27 mouse cellular contexts compared by ENCODE assay signal in the genomic region with DNA sequence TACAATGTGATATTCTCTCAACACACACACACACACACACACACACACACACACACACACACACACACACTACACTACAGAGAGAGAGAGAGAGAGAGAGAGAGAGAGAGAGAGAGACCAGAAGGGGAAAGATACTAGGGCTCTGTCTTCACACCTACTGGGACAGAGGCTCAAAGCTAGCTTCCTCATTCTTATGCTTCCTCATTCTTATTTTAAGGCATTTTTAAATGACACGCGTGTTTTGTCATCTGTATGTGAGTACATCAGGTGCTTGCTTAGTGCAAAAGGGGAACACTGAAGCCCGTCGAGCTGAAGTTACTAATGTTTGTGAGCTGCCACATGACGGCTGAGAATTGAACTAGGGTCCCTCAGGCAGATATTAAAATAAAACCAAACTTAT.
DNase-seq lines count a peak whose midpoint lies in the region; ATAC-seq and TF ChIP-seq lines count a peak whose summit lies in the region.
"Had no signal": no experiment of that assay in that cellular context is flagged by ENCODE, and none has a peak within 500 bp of the region (broad histone marks: within the 10 kb centered on the region; RNA-seq: fewer than 3 reads in every experiment).

No protein-coding gene starts in this region.

- H3K27ac ChIP-seq in MEL (ENCODE audit: control insufficient read depth, low read depth, low read length), result no peak overlapping the region
- H3K27ac ChIP-seq: embryonic facial prominence, embryonic 12.5 days; heart, embryonic 10.5 days; hindbrain, embryonic 10.5 days; limb, embryonic 10.5 days; neural tube, embryonic 12.5 days had no signal

- H3K36me3 ChIP-seq in MEL (ENCODE audit: control insufficient read depth in 1 of 2, insufficient read depth in 2 of 2, low read length in 2 of 2), result no peaks in the 10 kb centered on the region
- H3K36me3 ChIP-seq in splenic B cell, adult 2 months (ENCODE audit: control insufficient read depth, insufficient read depth, low read length, poor library complexity, severe bottlenecking), result no peaks in the 10 kb centered on the region
- H3K36me3 ChIP-seq: embryonic facial prominence, embryonic 12.5 days; heart, embryonic 10.5 days; hindbrain, embryonic 10.5 days; limb, embryonic 10.5 days; neural tube, embryonic 12.5 days had no signal

- no peaks in the 10 kb centered on the region for H3K27me3 ChIP-seq in MEL (ENCODE audit: control insufficient read depth in 1 of 2, insufficient read depth in 2 of 2, low read length in 2 of 2)
- H3K27me3 ChIP-seq in splenic B cell, adult 2 months (ENCODE audit: control insufficient read depth, insufficient read depth, low read length, poor library complexity, severe bottlenecking), result no peaks in the 10 kb centered on the region
- H3K27me3 ChIP-seq: embryonic facial prominence, embryonic 12.5 days; neural tube, embryonic 12.5 days; Patski had no signal

- no peak overlapping the region for H3K9ac ChIP-seq in MEL (ENCODE audit: control insufficient read depth, low read depth, low read length, poor library complexity, severe bottlenecking)
- H3K9ac ChIP-seq: embryonic facial prominence, embryonic 12.5 days; forebrain, postnatal 0 days; neural tube, embryonic 12.5 days had no signal

- H3K4me3 ChIP-seq in MEL (ENCODE audit: control insufficient read depth in 1 of 2, insufficient read depth in 1 of 2, low read depth in 2 of 2, low read length in 2 of 2), result no peak overlapping the region
- H3K4me3 ChIP-seq: embryonic facial prominence, embryonic 12.5 days; heart, embryonic 10.5 days; hindbrain, embryonic 10.5 days; limb, embryonic 10.5 days; neural tube, embryonic 12.5 days had no signal

- no peak for TF ChIP-seq POLR2A in MEL (IDR thresholded peaks at IDR 0.05; ENCODE audit: control insufficient read depth in 1 of 2, insufficient read depth in 1 of 2, low read depth in 1 of 2, low read length in 2 of 2, poor library complexity in 1 of 2)

- ATAC-seq in hematopoietic stem cell, adult 5-6 weeks (replicated peaks in 1 of 2; ENCODE audit: insufficient read depth in 1 of 2, low FRiP score in 2 of 2, low TSS enrichment in 1 of 2, low read depth in 1 of 2, poor library complexity in 2 of 2, severe bottlenecking in 2 of 2), result peak; percentile 96 to 98
- ATAC-seq: hindbrain, embryonic 16.5 days; intestine, embryonic 16.5 days; Patski had no signal

- TF ChIP-seq CTCF in MEL (IDR thresholded peaks at IDR 0.05 in 2 of 3, conservative IDR thresholded peaks at IDR 0.05 in 1 of 3; ENCODE audit: control insufficient read depth in 1 of 3, insufficient read depth in 1 of 3, low read depth in 2 of 3, low read length in 3 of 3, poor library complexity in 1 of 3, severe bottlenecking in 1 of 3), result no peak

- intact Hi-C loops in heart, postnatal 25 days (cut with DNase I), result no loop called here

- no peaks in the 10 kb centered on the region for H3K79me2 ChIP-seq in MEL (ENCODE audit: control insufficient read depth, insufficient read depth, low read length, poor library complexity)

- H3K9me3 ChIP-seq in MEL (replicated peaks; ENCODE audit: insufficient read depth, low read length), result no peaks in the 10 kb centered on the region
- H3K9me3 ChIP-seq: embryonic facial prominence, embryonic 12.5 days; heart, embryonic 10.5 days; hindbrain, embryonic 10.5 days; limb, embryonic 10.5 days; neural tube, embryonic 12.5 days had no signal

- peak in 1 of 2 experiments; percentile 35; a peak in 1 of 4 replicates for TF ChIP-seq EP300 in MEL (IDR thresholded peaks at IDR 0.05; ENCODE audit: low read depth in 1 of 2, low read length in 2 of 2)

- TF ChIP-seq RAD21 in MEL (IDR thresholded peaks at IDR 0.05; ENCODE audit: low read depth, low read length), result no peak

- DNase-seq in lung, postnatal 36 days, result peak; percentile 3
- no peak for DNase-seq in lung, postnatal 10 days
- peak; percentile 69 for DNase-seq in MEL (ENCODE audit: low read depth, low spot score)
- DNase-seq in splenic B cell, adult 2 months (ENCODE audit: low read depth, low spot score), result peak; percentile 66
- DNase-seq in heart, postnatal 25 days (ENCODE audit: low spot score), result no peak
- no peak for DNase-seq in layer of hippocampus, adult 9-10 months (ENCODE audit: low spot score)
- DNase-seq: adrenal gland, postnatal 36 days; cerebellum, adult 11-12 months; forebrain, postnatal 0 days; gastrocnemius, postnatal 25 days; kidney, postnatal 36 days; layer of hippocampus, adult 9-11 months; lung, postnatal 14 days; midbrain, embryonic 14.5 days; retina, postnatal 1 day; right cerebral cortex, postnatal 25 days; thymus, adult 18-20 months; thymus, postnatal 36 days had no signal

- H3K4me1 ChIP-seq in MEL (ENCODE audit: control insufficient read depth in 1 of 2, insufficient read depth in 2 of 2, low read length in 2 of 2), result no peaks in the 10 kb centered on the region; a peak in 1 of 4 replicates
- H3K4me1 ChIP-seq: embryonic facial prominence, embryonic 12.5 days; heart, embryonic 10.5 days; hindbrain, embryonic 10.5 days; neural tube, embryonic 12.5 days had no signal

TF ChIP-seq in MEL, 35 proteins besides CTCF, POLR2A, EP300 and RAD21:
- TF ChIP-seq RCOR1 (IDR thresholded peaks at IDR 0.05; ENCODE audit: low read depth, low read length) (no peak), BHLHE40 (IDR thresholded peaks at IDR 0.05; ENCODE audit: borderline replicate concordance, low read depth, low read length) (no peak), SMC3 (IDR thresholded peaks at IDR 0.05; ENCODE audit: low read depth, low read length) (no peak), NRF1 (IDR thresholded peaks at IDR 0.05; ENCODE audit: insufficient read depth, low read depth, low read length, poor library complexity, severe bottlenecking) (no peak), ZC3H11A (IDR thresholded peaks at IDR 0.05; ENCODE audit: low read depth, low read length) (no peak), CHD1 (IDR thresholded peaks at IDR 0.05; ENCODE audit: low read depth, low read length) (no peak), MYB (IDR thresholded peaks at IDR 0.05; ENCODE audit: low read depth, low read length) (no peak), MEF2A (IDR thresholded peaks at IDR 0.05; ENCODE audit: extremely low read depth, insufficient replicate concordance, low read depth, low read length, poor library complexity, severe bottlenecking) (no peak), JUND (IDR thresholded peaks at IDR 0.05; ENCODE audit: low read depth, low read length) (peak; percentile 82; the same call in 1 of the 2 replicates), KAT2A (conservative IDR thresholded peaks at IDR 0.05; ENCODE audit: low read depth, low read length) (no peak), MAZ (IDR thresholded peaks at IDR 0.05; ENCODE audit: low read depth, low read length) (no peak), ZKSCAN1 (IDR thresholded peaks at IDR 0.05; ENCODE audit: low read depth, low read length) (no peak), USF2 (IDR thresholded peaks at IDR 0.05; ENCODE audit: borderline replicate concordance in 1 of 2, insufficient read depth in 1 of 2, low read depth in 1 of 2, low read length in 2 of 2) (no peak), SIN3A (IDR thresholded peaks at IDR 0.05; ENCODE audit: low read length) (no peak), USF1 (IDR thresholded peaks at IDR 0.05; ENCODE audit: low read depth, low read length) (no peak), TAL1 (IDR thresholded peaks at IDR 0.05; ENCODE audit: low read length) (no peak), POLR2AphosphoS2 (IDR thresholded peaks at IDR 0.05; ENCODE audit: low read length) (no peak), ELF1 (IDR thresholded peaks at IDR 0.05; ENCODE audit: low read depth, low read length) (0 out of 2 replicates have a peak, but pooled peaks have one; percentile 32), CHD2 (IDR thresholded peaks at IDR 0.05; ENCODE audit: low read length) (no peak), HCFC1 (IDR thresholded peaks at IDR 0.05; ENCODE audit: low read depth, low read length) (no peak), UBTF (IDR thresholded peaks at IDR 0.05; ENCODE audit: borderline replicate concordance, insufficient read depth, low read depth, low read length) (no peak), ETS1 (IDR thresholded peaks at IDR 0.05; ENCODE audit: low read depth, low read length) (0 out of 2 replicates have a peak, but pooled peaks have one; percentile 18), TCF12 (IDR thresholded peaks at IDR 0.05; ENCODE audit: low read depth, low read length) (no peak), TBP (IDR thresholded peaks at IDR 0.05; ENCODE audit: low read depth, low read length) (no peak), GABPA (IDR thresholded peaks at IDR 0.05; ENCODE audit: low read depth, low read length) (no peak), MAFK (IDR thresholded peaks at IDR 0.05; ENCODE audit: borderline replicate concordance, low read depth, low read length) (no peak), NELFE (IDR thresholded peaks at IDR 0.05; ENCODE audit: low read depth, low read length) (no peak), ZNF384 (IDR thresholded peaks at IDR 0.05; ENCODE audit: low read depth, low read length) (no peak), E2F4 (IDR thresholded peaks at IDR 0.05; ENCODE audit: borderline replicate concordance, low read depth, low read length) (no peak), MAX (IDR thresholded peaks at IDR 0.05; ENCODE audit: low read length) (peak; percentile 77), MYC (IDR thresholded peaks at IDR 0.05; ENCODE audit: low read depth, low read length) (no peak), MXI1 (IDR thresholded peaks at IDR 0.05; ENCODE audit: low read depth, low read length) (no peak), ZMIZ1 (IDR thresholded peaks at IDR 0.05; ENCODE audit: low read depth, low read length) (no peak)
TF ChIP-seq in MEL: peak in this region for 4.

Comparison
In these comparisons a context has a peak if more than half of its experiments do, and no peak if none do; other contexts are left out.
1. DNase-seq: peak in lung, postnatal 36 days (single experiment), MEL (single experiment) and splenic B cell, adult 2 months (single experiment); none in lung, postnatal 10 days (single experiment), heart, postnatal 25 days (single experiment) and layer of hippocampus, adult 9-10 months (single experiment).